Mouse (Mus musculus): ENCODE measurements around the gene Patz1. TPM values are rescaled to one million over a fixed set of nuclear protein-coding genes. Genes with fewer than 3 reads are reported as not detected.

Gene Patz1
- 10 to 100 TPM; 21.3 to 33.6 (median 25.4) TPM for total RNA-seq (2022)

- DNase-seq (ENCODE audit: low spot score) = no peak
Measured at GRCm38 (mm10) chr11:3288521-3289301, at the start of gene Patz1. Gene Patz1 (plus strand): TSS chr11:3288874.

GRCm38 (mm10) chr11:3242395-3242794 is 46.3 kb upstream of the Patz1 start:
- no peak for DNase-seq (ENCODE audit: low spot score)

GRCm38 (mm10) chr11:3243771-3244170 is 44.9 kb upstream of the Patz1 start:
- DNase-seq (ENCODE audit: low spot score) = no peak

GRCm38 (mm10) chr11:3247387-3247786 is 41.3 kb upstream of the Patz1 start:
- no peak for DNase-seq (ENCODE audit: low spot score)

- no peak for DNase-seq (ENCODE audit: low spot score)
Measured at GRCm38 (mm10) chr11:3259537-3259936, 29.1 kb upstream of the Patz1 start.

- no peak for DNase-seq (ENCODE audit: low spot score)
Measured at GRCm38 (mm10) chr11:3265291-3266078, 23.2 kb upstream of the Patz1 start.

- DNase-seq (ENCODE audit: low spot score) = peak; percentile 90
Measured at GRCm38 (mm10) chr11:3266079-3266685, 22.5 kb upstream of the Patz1 start, which contains the start of gene Drg1. Gene Drg1 (minus strand): TSS chr11:3266415.

- DNase-seq (ENCODE audit: low spot score) = no peak
Measured at GRCm38 (mm10) chr11:3267133-3267532, 21.5 kb upstream of the Patz1 start.

GRCm38 (mm10) chr11:3269241-3269640 is 19.4 kb upstream of the Patz1 start:
- no peak for DNase-seq (ENCODE audit: low spot score)

- DNase-seq (ENCODE audit: low spot score) = no peak
Measured at GRCm38 (mm10) chr11:3278351-3278750, 10.3 kb upstream of the Patz1 start.

GRCm38 (mm10) chr11:3279729-3280128 is 8.9 kb upstream of the Patz1 start:
- DNase-seq (ENCODE audit: low spot score) = no peak

GRCm38 (mm10) chr11:3282887-3283286 is 5.8 kb upstream of the Patz1 start:
- no peak for DNase-seq (ENCODE audit: low spot score)

- no peak for DNase-seq (ENCODE audit: low spot score)
Measured at GRCm38 (mm10) chr11:3283645-3284044, 5.0 kb upstream of the Patz1 start.

- no peak for DNase-seq (ENCODE audit: low spot score)
Measured at GRCm38 (mm10) chr11:3285940-3286339, 2.7 kb upstream of the Patz1 start.

GRCm38 (mm10) chr11:3287131-3287530 is 1.5 kb upstream of the Patz1 start:
- no peak for DNase-seq (ENCODE audit: low spot score)

GRCm38 (mm10) chr11:3287921-3288320 is 753 bp upstream of the Patz1 start:
- DNase-seq (ENCODE audit: low spot score) = no peak

- no peak for DNase-seq (ENCODE audit: low spot score)
Measured at GRCm38 (mm10) chr11:3289302-3289802, 678 bp downstream of the Patz1 start.

- peak; percentile 78 for DNase-seq (ENCODE audit: low spot score)
Measured at GRCm38 (mm10) chr11:3289803-3290639, 1.3 kb downstream of the Patz1 start.

- DNase-seq (ENCODE audit: low spot score) = no peak
Measured at GRCm38 (mm10) chr11:3290640-3291310, 2.1 kb downstream of the Patz1 start.

GRCm38 (mm10) chr11:3291311-3292061 is 2.8 kb downstream of the Patz1 start:
- no peak for DNase-seq (ENCODE audit: low spot score)

All from heart, adult 8-10 months (tissue).